Mouse (Mus musculus) stomach, embryonic 14.5 days (tissue): Measurements from ENCODE around the gene 2310030G06Rik. TPM values are rescaled to one million over a fixed set of nuclear protein-coding genes. Genes with fewer than 3 reads are reported as not detected.
A peak's percentile ranks its signal among the peaks of the same experiment; 100 is the strongest.

Experiments
- ATAC-seq: fragments of 200-750 bp; cut with Nextera tagmentation; 2 replicates; pipeline ENCODE4 v1.8.0; 2017; ENCODE audit warnings: low read depth, moderate TSS enrichment; ENCODE audit not compliant: insufficient number of reproducible peaks, insufficient read depth, low FRiP score
- H3K27ac ChIP-seq: fragments of 300-500 bp; sonication (generic); 2 replicates; pipeline ENCODE4 v1.5.1; 2014; ENCODE audit warnings: mild to moderate bottlenecking, low read length, moderate library complexity, mixed read lengths
- H3K27me3 ChIP-seq: fragments of 300-500 bp; sonication (generic); 2 replicates; pipeline ENCODE4 v1.6.1; 2014; ENCODE audit warnings: low read length, control low read depth, mixed read lengths; ENCODE audit not compliant: control insufficient read depth, insufficient read depth
- H3K36me3 ChIP-seq: fragments of 300-500 bp; sonication (generic); 2 replicates; pipeline ENCODE4 v1.6.1; 2014; ENCODE audit warnings: mild to moderate bottlenecking, control low read depth, low read length, moderate library complexity, mixed read lengths; ENCODE audit not compliant: control insufficient read depth, insufficient read depth
- H3K4me1 ChIP-seq: fragments of 300-500 bp; sonication (generic); 2 replicates; pipeline ENCODE4 v1.6.1; 2014; ENCODE audit warnings: low read length, control low read depth, mixed read lengths; ENCODE audit not compliant: control insufficient read depth, insufficient read depth
- H3K4me2 ChIP-seq: fragments of 300-500 bp; sonication (generic); replicated peaks from 2 replicates; pipeline ENCODE4 v1.6.1; 2014; ENCODE audit warnings: low read depth, low read length, control low read depth
- H3K4me3 ChIP-seq: fragments of 300-500 bp; sonication (generic); 2 replicates; pipeline ENCODE4 v1.5.1; 2014; ENCODE audit warnings: low read depth, low read length, control low read depth
- H3K9ac ChIP-seq: fragments of 300-500 bp; sonication (generic); replicated peaks from 2 replicates; pipeline ENCODE4 v1.6.1; 2014; ENCODE audit warnings: low read depth, mild to moderate bottlenecking, control low read depth, low read length, moderate library complexity, mixed read lengths
- H3K9me3 ChIP-seq: fragments of 300-500 bp; sonication (generic); 2 replicates; pipeline ENCODE4 v1.6.1; 2016; ENCODE audit warnings: low read depth, low read length, control low read depth; ENCODE audit not compliant: control insufficient read depth
- WGBS: fragments of 180-500 bp; shearing (Covaris S2); extraction: QIAGEN DNeasy Blood & Tissue Kit; methylation state at CpG from one replicate; pipeline ENCODE4 v1.1.7; 2014; 5-methylcytosine and 5-hydroxymethylcytosine counted together
- polyA plus RNA-seq: library from polyadenylated mRNA; unstranded; fragments of >200 nt; fragmentation: Nextera tagmentation; extraction: Ambion mirVana; gene quantifications from 2 replicates; pipeline ENCODE4 v1.2.1, GENCODE M21; 2014

The 2310030G06Rik gene
- polyA plus RNA-seq, 1 experiment from 2014 or later: 13.0 TPM

DNA sequence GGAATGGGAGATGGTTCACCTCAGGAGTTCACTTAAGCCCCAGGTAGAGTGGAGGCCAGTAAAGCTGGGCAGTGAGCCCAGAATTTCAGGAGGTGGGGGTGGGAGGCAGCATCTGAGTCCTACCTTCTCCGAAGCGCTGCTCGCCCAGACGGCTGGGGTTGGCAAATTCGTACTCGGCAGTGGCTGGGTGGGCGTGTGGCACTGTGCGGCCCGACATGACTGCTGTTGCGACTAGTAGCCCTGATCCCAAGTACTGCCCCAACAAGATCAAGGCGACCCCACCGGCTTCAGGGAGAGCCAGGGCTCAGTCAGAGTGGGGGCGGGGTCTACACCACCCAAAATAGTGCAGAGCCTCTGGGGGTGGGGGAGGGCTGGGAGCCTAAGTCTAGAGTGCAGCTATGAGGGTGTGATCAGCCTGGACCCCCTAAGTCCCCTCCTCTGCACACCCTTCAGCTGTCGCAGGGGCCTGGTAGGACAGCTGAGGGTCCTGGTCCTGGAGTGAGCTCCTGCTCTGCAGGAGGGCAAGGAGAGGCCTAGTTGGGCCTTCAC is 5.8 kb upstream of the 2310030G06Rik start, which contains the start of gene Hspb2:
TSS of gene Hspb2 (minus strand) at position 301 of the 549 bp plus-strand sequence.
- Histone ChIP-seq H3K27me3 (no peaks in the 10 kb centered on the region), H3K9me3 (no peaks in the 10 kb centered on the region), H3K27ac (peak within 1 kb of the TSS; percentile 52; the same call in 1 of the 2 replicates), H3K4me3 (no peak within 1 kb of the TSS; the same call in 1 of the 2 replicates), H3K36me3 (no peaks in the 10 kb centered on the region), H3K4me1 (peaks cover 7% of the 10 kb centered on the region; the same call in 1 of the 2 replicates), H3K4me2 (0 out of 2 replicates have a peak within 1 kb of the TSS, but pooled peaks have one; percentile 16), H3K9ac (no peak within 1 kb of the TSS)
- WGBS: 56% methylated on average over 14 of the region's 14 CpGs
- peak; percentile 42; the same call in 1 of the 2 replicates for ATAC-seq

DNA sequence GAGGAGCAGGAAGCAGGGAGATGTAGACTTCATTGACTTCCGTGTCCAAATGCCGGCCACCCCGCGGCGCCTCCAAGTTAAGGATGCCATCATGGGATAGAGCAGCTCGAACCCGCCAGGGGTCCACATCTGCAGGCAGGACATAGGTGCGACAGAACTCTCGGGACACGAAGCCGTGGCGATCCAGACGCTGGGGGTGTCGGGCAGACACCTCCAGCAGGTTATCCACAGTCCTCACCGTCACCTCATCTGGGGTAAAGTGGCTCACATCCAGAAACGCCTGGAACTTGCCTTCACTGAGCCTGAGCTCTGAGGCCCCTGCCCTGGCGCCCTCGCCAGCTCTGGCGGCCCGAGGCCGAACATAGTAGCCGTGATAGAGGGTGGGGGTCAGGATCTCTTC is 5.0 kb upstream of the 2310030G06Rik start, which contains the start of gene Cryab:
TSS of gene Cryab (plus strand) at position 3 of the 400 bp plus-strand sequence.
- 67% methylated on average over 22 of the region's 22 CpGs for WGBS
- Histone ChIP-seq H3K4me3 (no peak within 1 kb of the TSS), H3K4me2 (0 out of 2 replicates have a peak within 1 kb of the TSS, but pooled peaks have one; percentile 10), H3K27me3 (no peaks in the 10 kb centered on the region), H3K9me3 (no peaks in the 10 kb centered on the region), H3K36me3 (no peaks in the 10 kb centered on the region), H3K4me1 (peaks cover 9% of the 10 kb centered on the region; the same call in 1 of the 2 replicates), H3K9ac (no peak within 1 kb of the TSS), H3K27ac (peak within 1 kb of the TSS; percentile 52; the same call in 1 of the 2 replicates)
- no peak for ATAC-seq

DNA sequence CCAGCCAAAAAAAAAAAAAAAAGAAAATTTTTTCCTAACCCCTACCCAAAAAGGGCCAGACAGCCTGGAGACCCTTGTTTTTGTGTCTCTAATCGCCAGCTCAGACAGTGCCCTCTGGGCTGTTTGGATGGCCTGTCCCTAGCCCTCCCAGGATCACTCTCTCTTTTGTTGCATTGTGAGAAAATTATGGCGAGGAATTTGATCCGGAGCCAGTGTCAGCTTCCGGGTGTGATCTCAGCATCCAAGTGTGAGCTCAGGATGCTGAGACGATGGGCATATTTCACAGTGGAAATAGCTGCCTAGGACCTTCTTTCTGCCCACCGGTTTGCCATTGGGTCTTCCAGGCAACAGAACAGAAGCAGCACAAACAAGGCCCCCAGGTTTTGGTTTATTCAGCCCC is 4.4 kb upstream of the 2310030G06Rik start:
- Histone ChIP-seq H3K9ac (no peak overlapping the region), H3K4me3 (no peak overlapping the region), H3K27me3 (no peaks in the 10 kb centered on the region), H3K9me3 (no peaks in the 10 kb centered on the region), H3K4me2 (no peak overlapping the region), H3K27ac (no peak overlapping the region), H3K4me1 (peaks cover 9% of the 10 kb centered on the region; the same call in 1 of the 2 replicates), H3K36me3 (no peaks in the 10 kb centered on the region)
- ATAC-seq: no peak
- 72% methylated on average over 6 of the region's 6 CpGs for WGBS

DNA sequence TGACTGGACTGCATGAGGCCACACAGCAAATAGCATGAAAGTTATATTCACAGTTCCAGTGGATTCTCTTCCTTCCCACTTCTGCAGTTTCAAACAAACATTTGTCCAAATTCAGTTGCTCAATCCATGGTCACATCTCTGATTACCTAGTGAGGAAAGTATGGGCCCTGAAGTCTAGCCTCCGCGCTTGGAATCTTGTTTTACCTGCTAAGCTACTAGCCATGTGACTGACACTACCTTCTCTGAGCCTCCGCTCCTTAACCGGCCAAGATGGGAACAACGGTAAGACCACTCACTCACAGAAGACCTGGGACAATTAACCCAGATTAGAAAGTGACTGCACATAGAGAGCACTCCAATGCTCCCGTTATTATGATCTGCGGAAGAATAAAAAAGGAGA is 530 bp downstream of the 2310030G06Rik start:
- peak overlapping the region; percentile 50 for H3K9ac ChIP-seq
- WGBS: 8% methylated on average over 7 of the region's 7 CpGs

GRCm38 (mm10) chr9:50742744-50743143 is 3.6 kb downstream of the 2310030G06Rik start:
- WGBS: 81% methylated on average over 2 of the region's 2 CpGs

More for the DNA sequence above, 530 bp downstream of the 2310030G06Rik start:
- H3K36me3 ChIP-seq: no peaks in the 10 kb centered on the region
- H3K9me3 ChIP-seq: no peaks in the 10 kb centered on the region
- H3K27ac ChIP-seq: peak overlapping the region; percentile 85
- peak overlapping the region; percentile 72 for H3K4me2 ChIP-seq
- no peaks in the 10 kb centered on the region for H3K27me3 ChIP-seq
- peaks cover 2% of the 10 kb centered on the region; the same call in 1 of the 2 replicates for H3K4me1 ChIP-seq
- H3K4me3 ChIP-seq: peak overlapping the region; percentile 49
- peak; percentile 74 for ATAC-seq

DNA sequence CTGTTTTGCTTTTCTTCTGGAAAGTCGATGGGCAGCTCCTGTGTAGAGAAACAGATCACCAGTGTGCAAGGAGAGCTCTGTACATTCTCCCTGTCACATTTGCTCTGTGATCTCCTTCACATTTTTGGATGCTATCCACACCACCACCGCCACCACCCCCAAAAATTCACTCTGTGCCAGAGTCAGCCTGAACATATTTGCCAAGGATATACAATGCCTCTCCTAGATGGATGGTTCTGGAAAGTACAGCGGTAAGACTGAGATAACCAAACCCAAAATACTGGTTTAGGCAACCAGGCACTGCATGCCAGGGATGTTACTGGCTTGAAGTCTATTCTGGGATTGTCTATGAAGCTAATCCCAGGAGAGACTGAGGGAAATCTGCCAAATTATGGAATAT is 4.1 kb downstream of the 2310030G06Rik start:
- H3K9me3 ChIP-seq: no peaks in the 10 kb centered on the region
- no peak overlapping the region for H3K9ac ChIP-seq
- H3K36me3 ChIP-seq: no peaks in the 10 kb centered on the region
- no peak for ATAC-seq
- no peak overlapping the region for H3K4me2 ChIP-seq
- H3K4me3 ChIP-seq: no peak overlapping the region
- H3K27me3 ChIP-seq: no peaks in the 10 kb centered on the region
- peaks cover 8% of the 10 kb centered on the region; the same call in 1 of the 2 replicates for H3K4me1 ChIP-seq
- no peak overlapping the region for H3K27ac ChIP-seq
- 88% methylated on average over 3 of the region's 3 CpGs for WGBS

More at GRCm38 (mm10) chr9:50742744-50743143, 3.6 kb downstream of the 2310030G06Rik start:
- no peak overlapping the region for H3K4me3 ChIP-seq
- H3K27ac ChIP-seq: no peak overlapping the region
- peaks cover 8% of the 10 kb centered on the region; the same call in 1 of the 2 replicates for H3K4me1 ChIP-seq
- no peaks in the 10 kb centered on the region for H3K36me3 ChIP-seq
- H3K4me2 ChIP-seq: no peak overlapping the region
- no peak overlapping the region for H3K9ac ChIP-seq
- no peak for ATAC-seq
- H3K9me3 ChIP-seq: no peaks in the 10 kb centered on the region
- H3K27me3 ChIP-seq: no peaks in the 10 kb centered on the region

- Histone ChIP-seq H3K36me3 (no peaks in the 10 kb centered on the region), H3K9ac (no peak overlapping the region), H3K4me2 (no peak overlapping the region), H3K4me3 (no peak overlapping the region), H3K4me1 (0 out of 2 replicates have a peak, but pooled peaks cover 6% of the 10 kb centered on the region), H3K27me3 (no peaks in the 10 kb centered on the region), H3K9me3 (no peaks in the 10 kb centered on the region), H3K27ac (no peak overlapping the region)
- ATAC-seq: no peak
- WGBS: 86% methylated on average over 14 of the region's 14 CpGs
Observed at GRCm38 (mm10) chr9:50740867-50741784, 5.2 kb downstream of the 2310030G06Rik start.
